Mouse (Mus musculus) heart, adult 2 months (tissue): ENCODE results near the gene Gm11077. TPM values are rescaled to one million over a fixed set of nuclear protein-coding genes. Genes with fewer than 3 reads are reported as not detected.

Source experiments
- DNase-seq, 2 experiments: peaks; one replicate each; pipeline ENCODE4 v3.0.0; 2021
- H3K27ac ChIP-seq: fragments of 200-600 bp; 2 replicates; pipeline ENCODE4 v1.8.1; 2022
- H3K27me3 ChIP-seq: fragments of 200-500 bp; 2 replicates; pipeline ENCODE4 v1.6.1; 2012; ENCODE audit warnings: mild to moderate bottlenecking, low read length, inconsistent platforms, mixed read lengths; ENCODE audit not compliant: control insufficient read depth, insufficient read depth
- H3K36me3 ChIP-seq: fragments of 200-500 bp; 2 replicates; pipeline ENCODE4 v1.6.1; 2012; ENCODE audit warnings: low read length, inconsistent platforms; ENCODE audit not compliant: control insufficient read depth, insufficient read depth
- H3K4me1 ChIP-seq: fragments of 200-500 bp; 2 replicates; pipeline ENCODE4 v1.6.1; 2011; ENCODE audit warnings: low read length; ENCODE audit not compliant: control insufficient read depth, insufficient read depth
- H3K4me3 ChIP-seq: fragments of 200-600 bp; 2 replicates; pipeline ENCODE4 v1.8.1; 2022
- H3K79me2 ChIP-seq: fragments of 200-500 bp; replicated peaks from 2 replicates; pipeline ENCODE4 v1.6.1; 2012; ENCODE audit warnings: mild to moderate bottlenecking, inconsistent platforms, low read length, moderate library complexity, mixed read lengths; ENCODE audit not compliant: control insufficient read depth, insufficient read depth
- H3K9ac ChIP-seq: fragments of 200-500 bp; 2 replicates; pipeline ENCODE4 v1.6.1; 2012; ENCODE audit warnings: low read depth, mild to moderate bottlenecking, control low read depth, inconsistent platforms, low read length, mixed read lengths
- CTCF ChIP-seq: fragments of 200-600 bp; IDR thresholded peaks from 2 replicates; pipeline ENCODE4 v1.8.1; 2022; ENCODE audit warnings: antibody characterized with exemption, mild to moderate bottlenecking, moderate library complexity
- EP300 ChIP-seq: fragments of 200-500 bp; IDR thresholded peaks from 2 replicates; pipeline ENCODE4 v1.6.1; 2011; ENCODE audit warnings: low read depth, low read length, control low read depth; ENCODE audit not compliant: insufficient read depth
- POLR2A ChIP-seq: fragments of 200-500 bp; IDR thresholded peaks from 2 replicates; pipeline ENCODE4 v1.6.1; 2011; ENCODE audit warnings: mild to moderate bottlenecking, low read depth, low read length, control low read depth; ENCODE audit not compliant: insufficient read depth
- WGBS: fragments of 180-500 bp; shearing (Covaris S2); methylation state at CpG from one replicate; pipeline ENCODE4 v1.1.7; 2018; 5-methylcytosine and 5-hydroxymethylcytosine counted together
- intact Hi-C: fragments of 180-260 bp; cut with DNase I; formaldehyde crosslinking; loops from one replicate; pipeline ENCODE4 v1.15.1; 2025
- polyA plus RNA-seq: library from polyadenylated mRNA; depleted of rRNA; stranded (reverse); fragments of >200 nt; gene quantifications from 2 replicates; pipeline ENCODE4 v1.2.3, GENCODE M21; 2012
- total RNA-seq, 2 experiments: library from RNA; stranded (reverse); gene quantifications; 2 replicates each; pipeline ENCODE4 v1.2.3; 2021

The Gm11077 gene
- total and polyA plus RNA-seq, 3 experiments, result not detected

- no peak overlapping the region for H3K9ac ChIP-seq
- TF ChIP-seq POLR2A (no peak), EP300 (no peak), CTCF (no peak)
- no peak overlapping the region for H3K27ac ChIP-seq
- H3K79me2 ChIP-seq, result no peaks in the 10 kb centered on the region
- H3K4me3 ChIP-seq, result no peak overlapping the region
- no peaks in the 10 kb centered on the region for H3K36me3 ChIP-seq
- H3K27me3 ChIP-seq, result no peaks in the 10 kb centered on the region
- intact Hi-C loops, result no loop called here
- no peak for DNase-seq
- 43% methylated on average over 10 of the region's 10 CpGs for WGBS
- no peaks in the 10 kb centered on the region; the same call in 1 of the 2 replicates for H3K4me1 ChIP-seq
Observed at GRCm38 (mm10) chr6:140708059-140708458, 21.0 kb upstream of the Gm11077 start.

DNA sequence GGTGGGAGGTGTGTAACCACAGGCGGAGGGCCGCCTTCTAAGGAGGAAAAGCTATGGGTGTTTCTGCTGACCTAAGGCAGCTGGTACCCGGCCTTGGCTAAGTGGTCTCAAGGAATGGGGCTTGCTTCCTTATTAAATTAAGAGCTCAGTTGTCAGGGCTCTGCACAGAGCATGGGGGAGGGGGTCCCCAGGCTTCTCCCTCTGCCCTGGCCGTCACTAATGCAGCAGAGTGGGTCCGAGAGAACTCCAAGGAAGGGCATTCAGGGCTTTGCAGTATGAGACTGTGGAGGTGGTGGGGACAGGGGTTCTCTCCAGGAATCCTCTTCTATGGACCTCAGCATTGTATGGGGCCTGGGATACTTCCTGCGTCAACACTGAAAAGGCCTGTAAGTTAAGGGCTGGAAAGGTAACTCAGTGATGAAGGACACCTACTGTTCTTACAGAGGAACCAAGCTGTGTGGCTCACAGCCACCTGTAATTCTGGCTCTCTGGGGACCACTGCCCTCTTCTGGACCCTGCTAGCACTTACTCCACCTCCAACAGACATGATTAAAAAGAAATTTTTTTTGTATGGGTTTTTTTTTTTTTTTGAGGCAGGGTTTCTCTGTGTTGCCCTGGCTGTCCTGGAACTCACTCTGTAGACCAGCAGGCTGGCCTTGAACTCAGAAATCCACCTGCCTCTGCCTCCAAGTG is 19.5 kb upstream of the Gm11077 start:
- no peak overlapping the region for H3K27ac ChIP-seq
- no peaks in the 10 kb centered on the region for H3K79me2 ChIP-seq
- no peaks in the 10 kb centered on the region; the same call in 1 of the 2 replicates for H3K4me1 ChIP-seq
- intact Hi-C loops, result loop anchor here (5.0 to 10.0 kb wide), 4 partner anchors 82 to 868 kb away; no protein-coding TSS in a partner anchor
- H3K27me3 ChIP-seq, result no peaks in the 10 kb centered on the region
- TF ChIP-seq POLR2A (no peak), CTCF (no peak), EP300 (no peak)
- no peaks in the 10 kb centered on the region for H3K36me3 ChIP-seq
- no peak overlapping the region for H3K4me3 ChIP-seq
- no peak overlapping the region for H3K9ac ChIP-seq
- 94% methylated on average over 6 of the region's 6 CpGs for WGBS
- DNase-seq, result no peak

GRCm38 (mm10) chr6:140712754-140713153 is 16.3 kb upstream of the Gm11077 start:
- intact Hi-C loops, result loop anchor here (5.0 to 10.0 kb wide), 4 partner anchors 85 to 865 kb away; no protein-coding TSS in a partner anchor
- Histone ChIP-seq H3K36me3 (no peaks in the 10 kb centered on the region), H3K27me3 (no peaks in the 10 kb centered on the region), H3K79me2 (no peaks in the 10 kb centered on the region), H3K27ac (no peak overlapping the region), H3K4me1 (no peaks in the 10 kb centered on the region), H3K4me3 (no peak overlapping the region), H3K9ac (no peak overlapping the region)
- peak; percentile 28 to 71 for DNase-seq
- WGBS, result 4% methylated on average over 11 of the region's 11 CpGs
- TF ChIP-seq EP300 (no peak), POLR2A (no peak)

- Histone ChIP-seq H3K79me2 (no peaks in the 10 kb centered on the region), H3K4me3 (no peak overlapping the region), H3K27me3 (no peaks in the 10 kb centered on the region), H3K9ac (no peak overlapping the region), H3K4me1 (no peaks in the 10 kb centered on the region), H3K27ac (no peak overlapping the region), H3K36me3 (no peaks in the 10 kb centered on the region)
- WGBS, result 14% methylated on average over 10 of the region's 10 CpGs
- TF ChIP-seq POLR2A (no peak), EP300 (peak; percentile 89), CTCF (peak; percentile 97; the same call in 1 of the 2 replicates)
- peak; percentile 64 to 70 for DNase-seq
- intact Hi-C loops, result loop anchor here (5.0 to 10.0 kb wide), 4 partner anchors 88 to 862 kb away; no protein-coding TSS in a partner anchor
Observed at GRCm38 (mm10) chr6:140714905-140715365, 14.1 kb upstream of the Gm11077 start.

GRCm38 (mm10) chr6:140722058-140722457 is 7.0 kb upstream of the Gm11077 start:
- no peaks in the 10 kb centered on the region for H3K27me3 ChIP-seq
- peaks cover 1% of the 10 kb centered on the region; the same call in 1 of the 2 replicates for H3K4me1 ChIP-seq
- no peak for DNase-seq
- no peak overlapping the region for H3K9ac ChIP-seq
- no peaks in the 10 kb centered on the region for H3K79me2 ChIP-seq
- H3K36me3 ChIP-seq, result no peaks in the 10 kb centered on the region; the same call in 1 of the 2 replicates
- H3K4me3 ChIP-seq, result no peak overlapping the region
- no peak overlapping the region for H3K27ac ChIP-seq
- intact Hi-C loops, result no loop called here
- TF ChIP-seq EP300 (no peak), CTCF (no peak), POLR2A (no peak)
- 70% methylated on average over 10 of the region's 10 CpGs for WGBS

- Histone ChIP-seq H3K4me3 (no peak overlapping the region), H3K79me2 (no peaks in the 10 kb centered on the region), H3K4me1 (peaks cover 6% of the 10 kb centered on the region; the same call in 1 of the 2 replicates), H3K27ac (no peak overlapping the region), H3K9ac (no peak overlapping the region), H3K36me3 (no peaks in the 10 kb centered on the region; the same call in 1 of the 2 replicates), H3K27me3 (no peaks in the 10 kb centered on the region)
- no peak for DNase-seq
- WGBS, result 62% methylated on average over 6 of the region's 6 CpGs
- TF ChIP-seq POLR2A, result no peak
- TF ChIP-seq EP300, result no peak
- no peak for TF ChIP-seq CTCF
- intact Hi-C loops, result no loop called here
Observed at GRCm38 (mm10) chr6:140730669-140731401, 1.8 kb downstream of the Gm11077 start.
